Mouse (Mus musculus) natural killer cell, adult 2 months (primary cell): ENCODE measurements around the gene H2al1k.
"Not testable (repeated sequence)": the region's sequence is repeated elsewhere in the genome, so short reads cannot be mapped to it uniquely, and the experiment has no call there.

ENCODE experiments used
- DNase-seq, 2 experiments: peaks; one replicate each; pipeline ENCODE4 v3.0.0; 2022; ENCODE audit warnings: low spot score in 2 of 2

Gene H2al1k

DNA sequence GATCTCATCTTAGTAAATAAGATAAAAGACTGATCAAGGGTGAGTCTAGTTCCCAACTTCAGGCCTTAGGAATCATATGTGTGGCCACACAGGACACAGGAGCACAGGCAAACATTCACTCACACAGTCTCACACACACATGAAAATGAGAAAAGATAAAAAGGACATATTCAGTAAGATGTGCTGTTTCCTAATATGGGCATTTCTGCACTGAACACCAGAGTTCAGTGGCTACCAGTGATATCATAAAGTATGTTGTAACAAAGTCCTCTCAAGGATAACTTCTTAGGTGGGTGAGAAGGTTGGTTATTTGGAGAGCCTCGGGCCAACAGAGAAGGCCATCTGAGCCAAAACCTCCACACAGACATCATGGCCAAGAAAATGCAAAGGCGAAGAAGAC is at the start of gene H2al1k:
Gene H2al1k (plus strand): TSS at position 301 of the 400 bp plus-strand sequence.
- not testable (repeated sequence) for DNase-seq

- DNase-seq, result no peak
Observed at GRCm38 (mm10) chrX:9302791-9303190, 47.6 kb upstream of the H2al1k start.

DNA sequence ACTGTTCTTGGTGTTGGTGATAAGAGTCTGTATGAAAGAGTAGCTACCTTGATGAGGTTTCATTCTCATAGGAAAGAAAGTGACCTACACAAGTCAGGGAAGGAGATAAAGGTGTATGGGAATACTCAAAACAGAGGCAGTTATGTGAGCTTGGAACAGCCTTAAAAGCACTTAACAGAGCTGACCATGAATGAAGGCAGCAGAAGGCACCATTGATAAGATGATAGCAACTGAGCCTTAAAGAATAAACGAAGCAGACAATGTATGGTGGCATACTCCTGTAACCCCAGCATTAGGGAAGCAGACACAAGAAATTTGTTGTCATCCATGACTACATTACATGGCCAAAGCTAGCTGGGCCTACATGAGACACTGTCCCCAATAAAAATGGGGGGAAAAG is 47.0 kb upstream of the H2al1k start:
- DNase-seq, result no peak

- DNase-seq, result not testable (repeated sequence)
Observed at GRCm38 (mm10) chrX:9316457-9316856, 34.0 kb upstream of the H2al1k start.

DNA sequence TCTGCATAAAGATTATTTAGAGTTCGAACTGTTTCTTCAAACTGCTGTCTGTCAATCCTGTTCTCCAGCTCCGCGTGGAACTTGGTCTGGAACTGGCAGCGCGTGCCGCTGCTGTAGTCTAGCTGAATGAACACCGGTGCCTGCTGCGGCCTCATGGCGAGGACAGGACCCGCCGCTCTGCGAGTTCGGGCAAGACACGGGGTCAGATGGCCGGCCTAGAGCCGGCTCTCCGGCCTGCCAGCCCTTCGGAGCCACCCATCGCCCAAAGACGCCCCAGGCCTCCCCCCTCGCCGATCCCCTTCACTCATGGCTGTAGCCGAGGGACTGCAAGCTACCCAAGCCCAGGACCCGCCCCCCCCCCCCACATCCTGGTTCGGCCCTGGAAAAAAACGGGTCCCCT is 22.5 kb upstream of the H2al1k start:
- DNase-seq, result not testable (repeated sequence)

DNA sequence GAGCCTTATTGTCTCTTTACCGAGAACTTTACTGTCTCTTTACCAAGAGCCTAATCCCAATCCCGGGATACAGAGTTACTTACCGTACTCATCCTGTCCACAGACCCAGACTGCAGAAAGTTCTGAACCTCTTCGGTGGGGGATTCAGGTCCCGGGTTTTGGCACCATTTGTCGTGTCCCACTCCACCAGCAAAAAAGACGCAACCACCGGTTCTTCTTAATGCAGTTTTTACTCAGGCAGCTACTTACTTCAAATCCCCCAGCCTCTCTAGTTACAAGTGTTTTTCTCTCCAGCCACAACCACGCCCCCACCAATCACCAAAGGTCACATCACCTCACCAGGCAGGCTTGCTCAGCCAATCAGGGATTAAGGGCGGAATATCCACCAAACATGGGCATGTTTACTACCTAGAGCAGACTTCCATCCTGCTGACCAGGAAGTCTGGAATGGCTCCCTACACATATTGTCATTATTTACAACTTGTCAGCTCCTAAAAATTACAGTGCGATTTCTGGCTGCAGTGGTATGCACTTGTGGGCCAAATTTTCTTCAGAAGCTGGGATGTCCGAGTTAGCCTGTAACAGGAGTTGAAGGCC is 18.0 kb upstream of the H2al1k start:
- peak in 1 of 2 experiments; percentile 2 for DNase-seq

GRCm38 (mm10) chrX:9333035-9333434 is 17.4 kb upstream of the H2al1k start:
- peak; percentile 12 to 15 for DNase-seq

GRCm38 (mm10) chrX:9334996-9335395 is 15.4 kb upstream of the H2al1k start:
- not testable (repeated sequence) for DNase-seq

DNA sequence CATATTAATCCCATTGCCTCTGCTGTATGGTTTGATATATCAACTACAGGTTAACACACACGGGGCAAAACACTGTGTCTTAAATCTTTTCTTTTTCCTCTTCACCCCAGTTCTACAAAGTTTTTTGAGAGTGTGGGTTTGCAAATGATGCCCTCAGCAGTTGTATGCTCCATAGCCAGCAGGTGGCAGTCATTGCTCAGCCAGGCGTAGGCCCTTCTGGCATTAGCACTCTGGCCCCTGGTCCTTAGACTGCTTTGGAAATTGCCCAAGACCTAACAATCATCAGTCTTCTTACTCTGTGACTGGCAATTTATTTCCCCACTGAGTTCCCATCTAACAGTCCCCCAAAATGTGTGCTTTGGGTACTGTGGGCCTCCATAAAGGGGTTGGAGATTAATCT is 23.6 kb downstream of the H2al1k start:
- DNase-seq, result peak in 1 of 2 experiments; percentile 16

GRCm38 (mm10) chrX:9375927-9376326 is 25.5 kb downstream of the H2al1k start:
- not testable (repeated sequence) for DNase-seq
